Mouse (Mus musculus) stomach, postnatal 0 days (tissue): ENCODE results near the gene Noxo1.

Experiments used
- CTCF ChIP-seq: IDR thresholded peaks from 2 replicates; pipeline ENCODE4 v1.5.1; 2016; ENCODE audit warnings: antibody characterized with exemption, low read depth, mild to moderate bottlenecking, moderate library complexity
- EP300 ChIP-seq: optimal IDR thresholded peaks from 2 replicates; pipeline ENCODE3; 2016; ENCODE audit warnings: antibody characterized with exemption

DNA sequence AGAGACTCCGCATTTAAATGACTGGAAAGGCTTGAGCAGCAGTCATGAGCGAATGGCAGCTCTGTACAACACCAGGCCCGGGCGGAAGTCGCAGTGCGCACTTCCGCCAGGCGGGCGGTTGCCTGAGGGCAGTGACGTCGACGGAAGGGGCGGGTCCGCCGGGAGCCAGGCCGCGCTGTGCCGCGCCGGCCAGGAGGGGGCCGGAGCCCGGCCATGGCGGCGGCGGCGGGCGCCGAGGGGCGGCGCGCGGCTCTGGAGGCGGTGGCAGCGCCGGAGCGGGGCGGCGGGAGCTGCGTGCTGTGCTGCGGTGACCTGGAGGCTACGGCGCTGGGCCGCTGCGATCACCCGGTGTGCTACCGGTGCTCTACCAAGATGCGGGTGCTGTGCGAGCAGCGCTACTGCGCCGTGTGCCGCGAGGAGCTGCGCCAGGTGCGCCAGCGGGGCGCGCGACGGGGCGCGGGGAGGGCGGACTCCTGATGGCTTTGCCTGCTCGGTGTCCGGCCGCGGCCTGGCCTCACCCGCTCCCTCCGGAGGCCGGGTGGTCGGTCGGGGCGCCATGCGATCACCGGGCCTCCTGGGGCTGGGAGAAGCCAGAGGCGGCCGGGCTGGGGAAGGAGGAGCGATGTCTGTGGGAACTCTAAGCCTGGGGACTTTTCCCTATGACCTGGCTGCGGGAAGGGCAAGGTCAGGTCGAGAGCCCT, 26.3 kb upstream of the Noxo1 start, which contains the start of gene Zfp598:
- TF ChIP-seq EP300 = no peak
- TF ChIP-seq CTCF = peak; percentile 45
